Mouse (Mus musculus) retina, embryonic 14.5 days (tissue): ENCODE measurements around the gene Cenpu.

Experiments
- DNase-seq: peaks from one replicate; pipeline ENCODE4 v3.0.0-alpha.2; 2015; ENCODE audit warnings: low spot score

The Cenpu gene

GRCm38 (mm10) chr8:46551615-46552440, at the start of gene Cenpu:
TSS of gene Cenpu (plus strand) at chr8:46552028.
- DNase-seq: peak; percentile 100

- no peak for DNase-seq
Observed at GRCm38 (mm10) chr8:46502333-46503071, 49.3 kb upstream of the Cenpu start.

- DNase-seq: no peak
Observed at GRCm38 (mm10) chr8:46503072-46503695, 48.6 kb upstream of the Cenpu start.

GRCm38 (mm10) chr8:46504196-46504595, 47.6 kb upstream of the Cenpu start:
- no peak for DNase-seq

GRCm38 (mm10) chr8:46508488-46509395, 43.1 kb upstream of the Cenpu start:
- DNase-seq: no peak

GRCm38 (mm10) chr8:46509474-46509873, 42.4 kb upstream of the Cenpu start:
- no peak for DNase-seq

GRCm38 (mm10) chr8:46511336-46511735, 40.5 kb upstream of the Cenpu start:
- no peak for DNase-seq

GRCm38 (mm10) chr8:46512538-46512937, 39.3 kb upstream of the Cenpu start:
- no peak for DNase-seq

- no peak for DNase-seq
Observed at GRCm38 (mm10) chr8:46514027-46514426, 37.8 kb upstream of the Cenpu start.

- DNase-seq: no peak
Observed at GRCm38 (mm10) chr8:46520667-46521066, 31.2 kb upstream of the Cenpu start.

GRCm38 (mm10) chr8:46526098-46526497, 25.7 kb upstream of the Cenpu start:
- DNase-seq: no peak

- no peak for DNase-seq
Observed at GRCm38 (mm10) chr8:46526821-46527220, 25.0 kb upstream of the Cenpu start.

GRCm38 (mm10) chr8:46529508-46529907, 22.3 kb upstream of the Cenpu start:
- no peak for DNase-seq

GRCm38 (mm10) chr8:46530541-46530940, 21.3 kb upstream of the Cenpu start:
- DNase-seq: no peak

GRCm38 (mm10) chr8:46533926-46534325, 17.9 kb upstream of the Cenpu start:
- DNase-seq: no peak

- no peak for DNase-seq
Observed at GRCm38 (mm10) chr8:46539701-46540100, 12.1 kb upstream of the Cenpu start.

GRCm38 (mm10) chr8:46543191-46543590, 8.6 kb upstream of the Cenpu start:
- no peak for DNase-seq

GRCm38 (mm10) chr8:46543662-46544061, 8.2 kb upstream of the Cenpu start:
- DNase-seq: no peak

- DNase-seq: no peak
Observed at GRCm38 (mm10) chr8:46545854-46546253, 6.0 kb upstream of the Cenpu start.

- DNase-seq: no peak
Observed at GRCm38 (mm10) chr8:46546431-46547176, 5.2 kb upstream of the Cenpu start.

- peak; percentile 88 for DNase-seq
Observed at GRCm38 (mm10) chr8:46547245-46547644, 4.6 kb upstream of the Cenpu start.
